Mouse (Mus musculus) heart, embryonic 11.5 days (tissue): ENCODE data around the gene Flot1. TPM values are rescaled to one million over a fixed set of nuclear protein-coding genes. Genes with fewer than 3 reads are reported as not detected.
A peak's percentile ranks its signal among the peaks of the same experiment; 100 is the strongest.
"Not testable (repeated sequence)": the region's sequence is repeated elsewhere in the genome, so short reads cannot be mapped to it uniquely, and the experiment has no call there.

ENCODE experiments used
- ATAC-seq: fragments of 200-750 bp; cut with Nextera tagmentation; replicated peaks from 2 replicates; pipeline ENCODE4 v1.8.0; 2017; ENCODE audit warnings: moderate library complexity; ENCODE audit not compliant: insufficient number of reproducible peaks, low FRiP score, low TSS enrichment
- H3K27ac ChIP-seq: fragments of 300-500 bp; sonication (generic); 2 replicates; pipeline ENCODE4 v1.5.1; 2014; ENCODE audit warnings: mild to moderate bottlenecking, low read depth, low read length
- H3K27me3 ChIP-seq: fragments of 300-500 bp; sonication (generic); 2 replicates; pipeline ENCODE4 v1.6.1; 2014; ENCODE audit warnings: mild to moderate bottlenecking, low read length, mixed read lengths; ENCODE audit not compliant: control insufficient read depth, insufficient read depth
- H3K36me3 ChIP-seq: fragments of 300-500 bp; sonication (generic); 2 replicates; pipeline ENCODE4 v1.6.1; 2014; ENCODE audit warnings: mild to moderate bottlenecking, low read length, moderate library complexity, mixed read lengths; ENCODE audit not compliant: control insufficient read depth, insufficient read depth
- H3K4me1 ChIP-seq: fragments of 300-500 bp; sonication (generic); 2 replicates; pipeline ENCODE4 v1.6.1; 2014; ENCODE audit warnings: low read length; ENCODE audit not compliant: control insufficient read depth, insufficient read depth
- H3K4me2 ChIP-seq: fragments of 300-500 bp; sonication (generic); 2 replicates; pipeline ENCODE4 v1.6.1; 2014; ENCODE audit warnings: mild to moderate bottlenecking, moderate library complexity
- H3K4me3 ChIP-seq: fragments of 300-500 bp; sonication (generic); 2 replicates; pipeline ENCODE4 v1.5.1; 2014; ENCODE audit warnings: low read depth, low read length
- H3K9ac ChIP-seq: fragments of 300-500 bp; sonication (generic); 2 replicates; pipeline ENCODE4 v1.6.1; 2014; ENCODE audit warnings: mild to moderate bottlenecking, low read depth, low read length, moderate library complexity
- H3K9me3 ChIP-seq: fragments of 300-500 bp; sonication (generic); replicated peaks from 2 replicates; pipeline ENCODE4 v1.6.1; 2016; ENCODE audit warnings: low read length; ENCODE audit not compliant: control insufficient read depth
- WGBS: fragments of 180-500 bp; shearing (Covaris S2); extraction: QIAGEN DNeasy Blood & Tissue Kit; methylation state at CpG from one replicate; pipeline ENCODE4 v1.1.7; 2014; ENCODE audit not compliant: insufficient replicate concordance; 5-methylcytosine and 5-hydroxymethylcytosine counted together
- polyA plus RNA-seq: library from polyadenylated mRNA; unstranded; fragments of >200 nt; fragmentation: Nextera tagmentation; extraction: Ambion mirVana; gene quantifications from 2 replicates; pipeline ENCODE4 v1.2.1, GENCODE M21; 2014

The Flot1 gene
- polyA plus RNA-seq, 1 experiment from 2014 or later, result 74.0 TPM

GRCm38 (mm10) chr17:35836178-35836965, 13.3 kb downstream of the Flot1 start:
- ATAC-seq, result no peak
- Histone ChIP-seq H3K36me3 (peaks cover 37% of the 10 kb centered on the region), H3K4me1 (peaks cover 19% of the 10 kb centered on the region)

DNA sequence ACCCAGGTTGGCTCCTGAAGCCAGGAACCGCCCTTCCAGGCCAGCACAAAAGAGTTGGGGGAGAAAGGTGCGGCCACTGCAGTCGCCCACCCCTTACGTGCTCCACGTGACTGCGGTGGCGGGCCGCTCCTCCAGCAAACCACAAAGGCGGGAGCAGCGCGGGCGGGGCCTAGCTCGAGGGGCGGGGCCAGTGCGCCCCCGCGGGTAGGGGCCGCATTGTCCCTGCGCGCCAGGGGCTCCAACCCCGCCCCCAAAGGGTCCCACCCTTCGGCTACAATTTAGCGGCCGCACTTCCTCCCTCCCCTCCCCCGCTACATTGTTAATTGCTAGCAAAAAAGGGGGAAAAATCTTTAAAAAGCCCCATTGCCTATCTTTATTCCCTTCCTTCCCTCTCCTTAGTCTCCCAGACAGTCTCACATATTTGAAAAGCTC, 14.0 kb downstream of the Flot1 start:
- Histone ChIP-seq H3K9me3 (no peaks in the 10 kb centered on the region), H3K9ac (peak overlapping the region; percentile 100), H3K4me3 (peak overlapping the region; percentile 90), H3K4me1 (peaks cover 20% of the 10 kb centered on the region), H3K27me3 (no peaks in the 10 kb centered on the region), H3K27ac (peak overlapping the region; percentile 99), H3K36me3 (peaks cover 37% of the 10 kb centered on the region), H3K4me2 (peak overlapping the region; percentile 75)
- 2% methylated on average over 22 of the region's 25 CpGs for WGBS
- peak; percentile 67 for ATAC-seq

More at GRCm38 (mm10) chr17:35836178-35836965, 13.3 kb downstream of the Flot1 start:
- peak overlapping the region; percentile 90 for H3K4me3 ChIP-seq
- peak overlapping the region; percentile 99 for H3K27ac ChIP-seq
- no peaks in the 10 kb centered on the region for H3K9me3 ChIP-seq
- H3K27me3 ChIP-seq, result no peaks in the 10 kb centered on the region
- 9% methylated on average over 24 of the region's 24 CpGs for WGBS
- H3K4me2 ChIP-seq, result peak overlapping the region; percentile 75
- H3K9ac ChIP-seq, result peak overlapping the region; percentile 100

DNA sequence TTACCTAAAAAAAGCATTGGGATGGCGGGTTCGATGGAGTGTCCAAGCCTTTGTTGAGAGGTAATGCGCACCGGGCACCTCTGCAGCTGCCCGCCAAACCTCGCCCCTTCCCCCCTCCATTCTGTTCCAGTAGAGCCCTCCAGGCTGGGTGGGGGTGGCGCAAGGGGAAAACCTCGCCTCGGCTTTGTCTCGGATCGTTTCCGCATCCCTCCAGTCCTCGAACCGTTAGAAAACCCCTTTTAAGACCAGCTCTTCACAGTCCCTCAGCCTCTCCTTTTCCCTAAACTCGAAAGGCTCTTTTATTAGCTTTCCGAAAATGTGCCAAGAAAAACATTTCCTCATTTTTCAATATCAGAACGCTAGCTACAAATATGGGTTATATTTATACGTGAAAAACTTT, 14.5 kb downstream of the Flot1 start:
- Histone ChIP-seq H3K36me3 (peaks cover 36% of the 10 kb centered on the region), H3K9me3 (no peaks in the 10 kb centered on the region), H3K4me1 (peaks cover 23% of the 10 kb centered on the region), H3K4me2 (peak overlapping the region; percentile 75), H3K27me3 (no peaks in the 10 kb centered on the region), H3K27ac (peak overlapping the region; percentile 99), H3K4me3 (peak overlapping the region; percentile 90), H3K9ac (peak overlapping the region; percentile 100)
- under 1% methylated on average over 18 of the region's 18 CpGs for WGBS
- ATAC-seq, result no peak

DNA sequence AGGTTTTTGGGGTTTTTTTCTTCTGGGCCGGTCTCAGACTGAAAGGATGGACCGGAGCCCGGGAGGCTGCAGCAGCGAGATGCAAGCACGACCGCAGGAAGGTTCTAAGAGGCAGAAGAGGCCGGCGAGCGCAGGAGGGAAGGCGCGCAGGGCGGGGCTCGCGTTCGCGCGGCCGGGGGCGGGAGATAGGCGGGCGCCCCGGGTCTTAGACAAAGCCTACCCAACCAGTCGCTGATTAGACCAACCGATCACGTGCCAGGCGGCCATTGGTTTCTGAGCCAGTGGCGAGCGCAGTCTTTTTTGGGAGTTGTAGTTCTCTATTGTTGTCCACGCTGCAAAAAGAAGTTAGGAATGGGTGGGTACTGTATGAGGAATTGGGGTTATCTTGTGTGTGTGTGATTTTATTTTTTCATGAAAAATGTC, 15.1 kb downstream of the Flot1 start, which contains the start of gene Tubb5:
TSS of gene Tubb5 (minus strand) at position 185 of the 423 bp plus-strand sequence.
- peak within 1 kb of the TSS; percentile 90 for H3K4me3 ChIP-seq
- H3K9ac ChIP-seq, result peak within 1 kb of the TSS; percentile 100
- peak within 1 kb of the TSS; percentile 75 for H3K4me2 ChIP-seq
- H3K27ac ChIP-seq, result peak within 1 kb of the TSS; percentile 99
- H3K27me3 ChIP-seq, result no peaks in the 10 kb centered on the region
- ATAC-seq, result peak; percentile 73
- under 1% methylated on average over 29 of the region's 29 CpGs for WGBS
- H3K36me3 ChIP-seq, result peaks cover 31% of the 10 kb centered on the region
- H3K9me3 ChIP-seq, result no peaks in the 10 kb centered on the region
- peaks cover 23% of the 10 kb centered on the region for H3K4me1 ChIP-seq

DNA sequence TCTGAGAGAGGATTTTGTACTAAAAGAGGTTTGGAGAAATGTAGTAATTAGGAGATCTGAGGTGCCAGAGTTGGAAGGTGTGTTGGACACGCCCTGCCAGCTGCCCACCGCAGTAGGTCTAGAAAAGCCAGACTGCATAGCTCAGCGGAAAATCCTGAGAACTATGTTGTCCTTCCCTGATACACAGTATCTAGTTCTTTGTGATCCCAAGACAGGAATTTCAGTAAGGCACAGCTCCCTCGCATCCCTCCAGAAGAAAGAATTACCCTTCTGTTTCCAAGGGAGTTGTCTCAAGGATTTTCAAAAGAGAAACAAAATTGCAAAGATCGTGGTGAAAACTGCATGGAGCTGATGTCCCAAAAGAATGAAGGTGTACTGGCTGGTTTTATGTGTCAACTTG, 15.5 kb downstream of the Flot1 start:
- Histone ChIP-seq H3K9me3 (no peaks in the 10 kb centered on the region), H3K9ac (peak overlapping the region; percentile 79), H3K4me2 (peak overlapping the region; percentile 75), H3K4me1 (peaks cover 23% of the 10 kb centered on the region), H3K36me3 (peaks cover 30% of the 10 kb centered on the region), H3K4me3 (peak overlapping the region; percentile 90), H3K27me3 (no peaks in the 10 kb centered on the region), H3K27ac (peak overlapping the region; percentile 94)
- no peak for ATAC-seq
- 3% methylated on average over 5 of the region's 5 CpGs for WGBS

- WGBS, result 57% methylated on average over 3 of the region's 3 CpGs
- H3K4me1 ChIP-seq, result peaks cover 23% of the 10 kb centered on the region
- H3K36me3 ChIP-seq, result peaks cover 26% of the 10 kb centered on the region
These were observed 16.0 kb downstream of the Flot1 start for GRCm38 (mm10) chr17:35839002-35839401.

DNA sequence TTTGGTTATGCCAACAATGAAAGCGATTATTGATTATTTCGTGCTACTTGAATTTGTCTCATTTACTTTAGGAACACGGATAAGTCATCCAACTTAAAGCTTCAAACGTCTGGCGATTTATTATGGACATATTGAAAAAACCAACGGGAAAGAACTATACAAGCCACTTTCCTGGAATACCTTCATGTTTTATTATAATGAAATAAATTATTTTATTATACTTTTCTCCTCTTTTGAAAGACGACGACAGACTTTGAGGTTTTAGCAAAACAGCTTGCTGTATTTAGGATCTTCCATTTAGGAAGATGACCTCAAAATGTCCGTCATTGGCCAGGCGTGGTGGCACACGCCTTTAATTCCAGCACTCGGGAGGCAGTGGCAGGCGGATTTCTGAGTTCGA, 17.5 kb downstream of the Flot1 start:
- peak overlapping the region; percentile 65 for H3K4me3 ChIP-seq
- no peaks in the 10 kb centered on the region for H3K9me3 ChIP-seq
- peaks cover 16% of the 10 kb centered on the region for H3K36me3 ChIP-seq
- H3K9ac ChIP-seq, result peak overlapping the region; percentile 65; the same call in 1 of the 2 replicates
- peak overlapping the region; percentile 51 for H3K27ac ChIP-seq
- peak overlapping the region; percentile 81 for H3K4me2 ChIP-seq
- WGBS, result 47% methylated on average over 14 of the region's 14 CpGs
- ATAC-seq, result no peak
- peaks cover 14% of the 10 kb centered on the region for H3K4me1 ChIP-seq
- no peaks in the 10 kb centered on the region for H3K27me3 ChIP-seq

More at GRCm38 (mm10) chr17:35839002-35839401, 16.0 kb downstream of the Flot1 start:
- Histone ChIP-seq H3K4me2 (peak overlapping the region; percentile 75), H3K9ac (peak overlapping the region; percentile 79), H3K27ac (peak overlapping the region; percentile 94), H3K4me3 (peak overlapping the region; percentile 90)
- H3K27me3 ChIP-seq, H3K9me3 ChIP-seq, ATAC-seq: not testable (repeated sequence)

DNA sequence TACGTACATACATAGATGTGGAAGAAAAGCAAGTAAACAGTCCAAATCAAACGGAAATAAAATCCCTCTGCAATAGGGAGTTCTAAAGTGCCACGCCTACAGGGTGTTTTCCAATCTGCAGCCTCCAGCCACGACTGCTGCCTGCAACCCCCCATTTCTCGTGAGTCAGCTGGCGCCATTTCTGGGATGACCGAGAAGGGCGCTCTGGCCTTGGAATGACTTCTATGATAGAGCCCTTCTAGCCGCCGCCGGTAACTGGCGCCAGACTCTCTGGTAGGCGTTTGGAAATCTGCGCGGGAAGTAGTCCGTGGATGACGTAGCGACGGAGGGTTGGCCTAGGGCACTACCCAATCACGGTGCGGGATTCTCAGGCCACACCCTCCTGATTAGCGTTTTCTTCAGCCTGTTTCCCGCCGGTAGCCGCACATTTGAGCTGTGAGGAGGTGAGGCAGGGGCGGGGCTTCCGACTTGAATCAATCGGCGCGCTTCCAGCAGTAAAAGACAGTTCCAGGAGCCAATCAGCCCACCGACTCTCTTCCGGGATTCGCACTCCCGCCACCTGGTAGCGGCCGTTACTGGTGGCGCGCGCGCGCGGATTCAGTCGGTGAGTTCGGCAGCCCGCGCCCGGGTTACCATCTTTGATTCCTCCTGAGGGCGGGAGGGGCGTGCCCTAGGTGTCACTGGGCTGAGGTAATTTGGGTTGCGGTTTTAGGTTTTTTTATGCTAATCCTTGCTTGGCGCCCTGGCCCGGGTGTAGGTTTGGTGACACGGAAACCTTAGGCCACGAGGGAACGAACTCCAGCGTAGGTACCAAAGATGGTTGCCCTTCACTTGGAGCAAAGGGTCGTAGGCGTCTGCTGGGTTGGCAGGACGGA, 18.3 kb downstream of the Flot1 start, which contains the start of gene Mdc1:
TSS of gene Mdc1 (plus strand) at position 440 of the 875 bp plus-strand sequence.
- Histone ChIP-seq H3K27ac (peak within 1 kb of the TSS; percentile 76), H3K27me3 (no peaks in the 10 kb centered on the region), H3K4me1 (peaks cover 8% of the 10 kb centered on the region; the same call in 1 of the 2 replicates), H3K9me3 (no peaks in the 10 kb centered on the region), H3K9ac (peak within 1 kb of the TSS; percentile 80), H3K4me3 (peak within 1 kb of the TSS; percentile 65), H3K36me3 (peaks cover 11% of the 10 kb centered on the region), H3K4me2 (peak within 1 kb of the TSS; percentile 81)
- under 1% methylated on average over 59 of the region's 59 CpGs for WGBS
- peak; percentile 90 for ATAC-seq
